7 mouse cellular contexts compared by ENCODE assay signal in genomic region chr10:115383644-115384220, GRCm38 (mm10). TPM values are rescaled to one million over a fixed set of nuclear protein-coding genes. Genes with fewer than 3 reads are reported as not detected.
DNase-seq lines count a peak whose midpoint lies in the region; ATAC-seq and TF ChIP-seq lines count a peak whose summit lies in the region.

No protein-coding gene starts in this region.

- H3K4me2 ChIP-seq in embryonic facial prominence, embryonic 13.5 days: peak overlapping the region; percentile 72
- peak overlapping the region; percentile 69 for H3K4me2 ChIP-seq in intestine, postnatal 0 days (replicated peaks; ENCODE audit: low read depth)

- H3K9me3 ChIP-seq in embryonic facial prominence, embryonic 13.5 days: no peaks in the 10 kb centered on the region
- no peaks in the 10 kb centered on the region for H3K9me3 ChIP-seq in intestine, postnatal 0 days (ENCODE audit: control insufficient read depth)

- peaks cover 3% of the 10 kb centered on the region; the same call in 1 of the 2 replicates for H3K4me1 ChIP-seq in testis, adult 2 months (ENCODE audit: control insufficient read depth, insufficient read depth, low read length)
- peaks cover 29% of the 10 kb centered on the region for H3K4me1 ChIP-seq in embryonic facial prominence, embryonic 13.5 days
- H3K4me1 ChIP-seq in intestine, postnatal 0 days (replicated peaks; ENCODE audit: control insufficient read depth, insufficient read depth, low read length): no peaks in the 10 kb centered on the region; the same call in 1 of the 2 replicates
- H3K4me1 ChIP-seq in olfactory bulb, adult 2 months (ENCODE audit: control insufficient read depth, insufficient read depth, low read length): peaks cover 2% of the 10 kb centered on the region; the same call in 1 of the 2 replicates

- TF ChIP-seq CTCF in testis, adult 2 months (IDR thresholded peaks at IDR 0.05; ENCODE audit: control insufficient read depth, insufficient read depth, insufficient replicate concordance, low read depth, low read length): no peak
- TF ChIP-seq CTCF in intestine, postnatal 0 days (IDR thresholded peaks at IDR 0.05; ENCODE audit: low read depth): no peak
- no peak for TF ChIP-seq CTCF in olfactory bulb, adult 2 months (IDR thresholded peaks at IDR 0.05; ENCODE audit: insufficient read depth, low read depth, low read length)

- no peak for TF ChIP-seq POLR2A in testis, adult 2 months (IDR thresholded peaks at IDR 0.05; ENCODE audit: control insufficient read depth, low read depth, low read length)
- no peak for TF ChIP-seq POLR2A in olfactory bulb, adult 2 months (IDR thresholded peaks at IDR 0.05; ENCODE audit: insufficient read depth, low read depth, low read length)

- no peak for ATAC-seq in embryonic facial prominence, embryonic 13.5 days (ENCODE audit: insufficient number of reproducible peaks, insufficient read depth, low FRiP score, low TSS enrichment, low read depth)
- ATAC-seq in intestine, postnatal 0 days: no peak

- no peaks in the 10 kb centered on the region; the same call in 1 of the 2 replicates for H3K36me3 ChIP-seq in testis, adult 2 months (ENCODE audit: control insufficient read depth, insufficient read depth, low read length)
- 0 out of 2 replicates have a peak, but pooled peaks cover 7% of the 10 kb centered on the region for H3K36me3 ChIP-seq in embryonic facial prominence, embryonic 13.5 days
- H3K36me3 ChIP-seq in intestine, postnatal 0 days (ENCODE audit: control insufficient read depth, insufficient read depth): no peaks in the 10 kb centered on the region; the same call in 1 of the 2 replicates

- H3K4me3 ChIP-seq in testis, adult 2 months (ENCODE audit: control insufficient read depth, low read depth, low read length): peak overlapping the region; percentile 96
- peak overlapping the region; percentile 96 for H3K4me3 ChIP-seq in embryonic facial prominence, embryonic 13.5 days
- peak overlapping the region; percentile 95 for H3K4me3 ChIP-seq in intestine, postnatal 0 days (ENCODE audit: low read depth, low read length)
- H3K4me3 ChIP-seq in olfactory bulb, adult 2 months (ENCODE audit: insufficient read depth, low read depth, low read length): peak overlapping the region; percentile 62

- no peaks in the 10 kb centered on the region for H3K27me3 ChIP-seq in testis, adult 2 months (ENCODE audit: control insufficient read depth, insufficient read depth, low read length)
- H3K27me3 ChIP-seq in embryonic facial prominence, embryonic 13.5 days: no peaks in the 10 kb centered on the region
- H3K27me3 ChIP-seq in intestine, postnatal 0 days (replicated peaks; ENCODE audit: control insufficient read depth, insufficient read depth, low read length): no peaks in the 10 kb centered on the region

- H3K27ac ChIP-seq in testis, adult 2 months (ENCODE audit: control insufficient read depth, insufficient read depth, low read depth, low read length): peak overlapping the region; percentile 74
- peak overlapping the region; percentile 99 for H3K27ac ChIP-seq in embryonic facial prominence, embryonic 13.5 days
- H3K27ac ChIP-seq in intestine, postnatal 0 days (ENCODE audit: low read depth, low read length): peak overlapping the region; percentile 99
- peak overlapping the region; percentile 75 for H3K27ac ChIP-seq in olfactory bulb, adult 2 months (ENCODE audit: insufficient read depth, low read depth, low read length)

- 1% methylated on average over 15 of the region's 15 CpGs for WGBS in embryonic facial prominence, embryonic 13.5 days
- 1% methylated on average over 15 of the region's 15 CpGs for WGBS in intestine, postnatal 0 days
- WGBS in olfactory bulb, adult 2 months: under 1% methylated on average over 15 of the region's 15 CpGs

- no peak for DNase-seq in testis, postnatal 10 days (ENCODE audit: low spot score)
- DNase-seq in adrenal gland, postnatal 10 days: no peak
- DNase-seq in right cerebral cortex, postnatal 36 days (ENCODE audit: low spot score in 2 of 2): no peak

- peak overlapping the region; percentile 97 for H3K9ac ChIP-seq in embryonic facial prominence, embryonic 13.5 days
- H3K9ac ChIP-seq in intestine, postnatal 0 days (ENCODE audit: low read depth, low read length): peak overlapping the region; percentile 98

RNA-seq across cellular contexts. Expression of gene Thap2, which starts 0.5 kb away (rescaled TPM):
- 2.5 and 3.0 TPM in 2 replicates for polyA plus RNA-seq in testis, adult 2 months (2012; rRNA removed)
- polyA plus RNA-seq in embryonic facial prominence, embryonic 13.5 days (2015; fragmentation: Nextera tagmentation; extraction: Ambion mirVana): 31.3 and 35.1 TPM in 2 replicates
- polyA plus RNA-seq in intestine, postnatal 0 days (2015; fragmentation: Nextera tagmentation; extraction: Ambion mirVana): 10.0 and 10.4 TPM in 2 replicates
- polyA plus RNA-seq in olfactory bulb, adult 2 months (2012; ENCODE audit: insufficient read depth, insufficient read length, low replicate concordance, missing spikeins): not detected in 2 replicates
- total RNA-seq in adrenal gland, postnatal 10 days (2021): 10 to 100 TPM; 10.2 to 11.6 TPM

RNA-seq across cellular contexts. Expression of gene Zfc3h1, which starts 1.0 kb away (rescaled TPM):
- 25.2 and 36.1 TPM in 2 replicates for polyA plus RNA-seq in testis, adult 2 months (2012; rRNA removed)
- polyA plus RNA-seq in embryonic facial prominence, embryonic 13.5 days (2015; fragmentation: Nextera tagmentation; extraction: Ambion mirVana): 23.3 and 23.8 TPM in 2 replicates
- polyA plus RNA-seq in intestine, postnatal 0 days (2015; fragmentation: Nextera tagmentation; extraction: Ambion mirVana): 11.5 and 12.0 TPM in 2 replicates
- not detected in 2 replicates for polyA plus RNA-seq in olfactory bulb, adult 2 months (2012; ENCODE audit: insufficient read depth, insufficient read length, low replicate concordance, missing spikeins)
- total RNA-seq in adrenal gland, postnatal 10 days (2021): 10 to 100 TPM; 29.4 to 46.6 TPM

RNA-seq across cellular contexts. Expression of gene Tmem19, which starts 21.4 kb away (rescaled TPM):
- 6.0 and 6.8 TPM in 2 replicates for polyA plus RNA-seq in testis, adult 2 months (2012; rRNA removed)
- polyA plus RNA-seq in embryonic facial prominence, embryonic 13.5 days (2015; fragmentation: Nextera tagmentation; extraction: Ambion mirVana): 25.6 and 27.3 TPM in 2 replicates
- polyA plus RNA-seq in intestine, postnatal 0 days (2015; fragmentation: Nextera tagmentation; extraction: Ambion mirVana): 47.4 and 50.7 TPM in 2 replicates
- not detected in 2 replicates for polyA plus RNA-seq in olfactory bulb, adult 2 months (2012; ENCODE audit: insufficient read depth, insufficient read length, low replicate concordance, missing spikeins)
- total RNA-seq in adrenal gland, postnatal 10 days (2021): 10 to 100 TPM; 25.4 to 28.4 TPM
